Mouse (Mus musculus): ENCODE results near the gene Isca2.

Gene Isca2

GRCm38 (mm10) chr12:84772726-84773441, at the start of gene Isca2, which contains the start of gene Npc2:
Gene Isca2 (plus strand): TSS chr12:84773251.
Gene Npc2 (minus strand): TSS chr12:84773152.
- peak; percentile 99 for DNase-seq (ENCODE audit: low read depth, low spot score)

- DNase-seq (ENCODE audit: low read depth, low spot score): no peak
Measured at GRCm38 (mm10) chr12:84726391-84726790, 46.7 kb upstream of the Isca2 start.

- DNase-seq (ENCODE audit: low read depth, low spot score): no peak
Measured at GRCm38 (mm10) chr12:84726986-84727385, 46.1 kb upstream of the Isca2 start.

GRCm38 (mm10) chr12:84727434-84727833, 45.6 kb upstream of the Isca2 start:
- no peak for DNase-seq (ENCODE audit: low read depth, low spot score)

- no peak for DNase-seq (ENCODE audit: low read depth, low spot score)
Measured at GRCm38 (mm10) chr12:84728421-84728820, 44.6 kb upstream of the Isca2 start.

GRCm38 (mm10) chr12:84733366-84733765, 39.7 kb upstream of the Isca2 start:
- no peak for DNase-seq (ENCODE audit: low read depth, low spot score)

GRCm38 (mm10) chr12:84743496-84743895, 29.6 kb upstream of the Isca2 start:
- DNase-seq (ENCODE audit: low read depth, low spot score): no peak

- DNase-seq (ENCODE audit: low read depth, low spot score): no peak
Measured at GRCm38 (mm10) chr12:84745700-84746099, 27.4 kb upstream of the Isca2 start.

GRCm38 (mm10) chr12:84748134-84748533, 24.9 kb upstream of the Isca2 start:
- no peak for DNase-seq (ENCODE audit: low read depth, low spot score)

- peak; percentile 23 for DNase-seq (ENCODE audit: low read depth, low spot score)
Measured at GRCm38 (mm10) chr12:84750661-84751060, 22.4 kb upstream of the Isca2 start.

GRCm38 (mm10) chr12:84752131-84752977, 20.7 kb upstream of the Isca2 start:
- DNase-seq (ENCODE audit: low read depth, low spot score): peak; percentile 58

GRCm38 (mm10) chr12:84755008-84755695, 17.9 kb upstream of the Isca2 start:
- peak; percentile 68 for DNase-seq (ENCODE audit: low read depth, low spot score)

- DNase-seq (ENCODE audit: low read depth, low spot score): no peak
Measured at GRCm38 (mm10) chr12:84756016-84756415, 17.0 kb upstream of the Isca2 start.

- DNase-seq (ENCODE audit: low read depth, low spot score): peak; percentile 49
Measured at GRCm38 (mm10) chr12:84759063-84759462, 14.0 kb upstream of the Isca2 start.

GRCm38 (mm10) chr12:84762532-84762931, 10.5 kb upstream of the Isca2 start:
- DNase-seq (ENCODE audit: low read depth, low spot score): no peak

- no peak for DNase-seq (ENCODE audit: low read depth, low spot score)
Measured at GRCm38 (mm10) chr12:84763577-84764218, 9.4 kb upstream of the Isca2 start.

- DNase-seq (ENCODE audit: low read depth, low spot score): no peak
Measured at GRCm38 (mm10) chr12:84764756-84765155, 8.3 kb upstream of the Isca2 start.

GRCm38 (mm10) chr12:84765506-84765905, 7.5 kb upstream of the Isca2 start:
- DNase-seq (ENCODE audit: low read depth, low spot score): no peak

- DNase-seq (ENCODE audit: low read depth, low spot score): no peak
Measured at GRCm38 (mm10) chr12:84766113-84766735, 6.8 kb upstream of the Isca2 start.

- no peak for DNase-seq (ENCODE audit: low read depth, low spot score)
Measured at GRCm38 (mm10) chr12:84767510-84767909, 5.5 kb upstream of the Isca2 start.

- DNase-seq (ENCODE audit: low read depth, low spot score): no peak
Measured at GRCm38 (mm10) chr12:84769624-84770023, 3.4 kb upstream of the Isca2 start.
